Mouse (Mus musculus) megakaryocyte-erythroid progenitor cell, adult 5-6 weeks (primary cell): Measurements from ENCODE around the gene Olfr1287. TPM values are rescaled to one million over a fixed set of nuclear protein-coding genes. Genes with fewer than 3 reads are reported as not detected.

Experiments used
- ATAC-seq: replicated peaks from 2 replicates; pipeline ENCODE4 v1.8.0; 2016; ENCODE audit warnings: mild to moderate bottlenecking, inconsistent platforms; ENCODE audit not compliant: severe bottlenecking, poor library complexity, low FRiP score, low TSS enrichment
- total RNA-seq, 2 experiments: library from RNA; stranded (forward) in 1 of 2; stranded (reverse) in 1 of 2; fragments of 200-1000, 215-1000 nt in 1 of 2; fragments of >200 nt in 1 of 2; fragmentation: Nextera tagmentation in 1 of 2; gene quantifications; 2 replicates each; pipeline ENCODE4 v1.2.3; 2014 to 2017

Gene Olfr1287
- total RNA-seq (2014; fragmentation: Nextera tagmentation) (not detected in 2 replicates), total RNA-seq (2017) (not detected in 2 replicates)

DNA sequence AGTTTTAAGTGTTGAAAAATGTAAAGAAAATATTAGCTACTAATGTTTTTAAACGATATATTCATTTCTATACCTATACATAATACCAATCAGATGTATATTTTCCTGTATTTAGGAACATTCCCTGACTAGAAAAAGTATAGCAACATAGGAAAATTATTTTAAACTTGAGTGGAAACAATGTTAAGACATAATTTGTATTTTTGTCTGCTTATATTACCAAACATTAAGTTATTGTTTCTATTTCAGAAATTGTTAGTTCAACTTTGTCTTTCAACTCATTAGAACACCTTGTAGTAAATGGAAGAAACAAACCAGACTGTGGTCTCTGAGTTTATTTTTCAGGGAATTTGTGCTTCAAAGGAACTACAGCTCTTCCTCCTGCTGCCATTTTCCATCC is at the start of gene Olfr1287:
Gene Olfr1287 (plus strand): TSS at position 301 of the 400 bp plus-strand sequence.
- no peak for ATAC-seq

DNA sequence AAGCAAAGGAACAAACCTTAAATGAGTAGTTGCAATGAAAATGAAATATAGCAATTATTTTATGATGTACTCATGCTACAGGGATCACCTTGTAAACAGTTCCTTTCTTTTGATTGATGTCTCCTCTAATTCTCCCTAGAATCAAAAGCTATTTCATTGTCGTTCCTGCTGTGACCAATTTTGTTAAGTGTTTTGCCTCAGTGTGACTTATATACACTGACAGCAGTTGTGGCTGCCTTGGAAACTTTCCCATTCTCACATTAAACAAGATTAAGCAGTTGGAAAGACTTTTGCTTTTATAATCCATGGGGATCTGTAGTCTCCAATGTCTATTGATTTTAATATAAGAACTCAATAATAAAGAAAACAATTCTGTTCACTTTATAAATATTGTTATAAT is 26.0 kb upstream of the Olfr1287 start, which contains the start of gene Olfr1286:
Gene Olfr1286 (minus strand): TSS at position 185 of the 400 bp plus-strand sequence.
- ATAC-seq: no peak

DNA sequence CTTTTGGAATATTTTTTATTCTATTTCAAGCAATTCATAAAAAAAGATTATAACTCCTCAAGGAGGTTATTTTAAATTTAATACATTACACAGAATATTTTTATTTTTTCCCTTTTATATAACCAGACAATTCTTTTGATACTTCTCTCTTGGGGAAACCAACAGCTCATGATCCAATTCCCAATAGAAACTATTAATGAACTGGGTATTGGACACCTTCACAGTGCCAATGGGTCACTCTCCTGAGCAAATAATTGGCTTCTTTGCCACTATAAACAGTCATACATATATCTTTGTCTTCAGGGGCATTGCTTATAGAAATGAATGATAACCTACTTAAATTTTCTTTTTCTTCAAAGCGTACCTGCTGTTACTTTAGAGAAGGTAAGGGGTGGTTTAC is 24.9 kb downstream of the Olfr1287 start, which contains the start of gene Olfr1288:
Gene Olfr1288 (plus strand): TSS at position 301 of the 400 bp plus-strand sequence.
- no peak for ATAC-seq

DNA sequence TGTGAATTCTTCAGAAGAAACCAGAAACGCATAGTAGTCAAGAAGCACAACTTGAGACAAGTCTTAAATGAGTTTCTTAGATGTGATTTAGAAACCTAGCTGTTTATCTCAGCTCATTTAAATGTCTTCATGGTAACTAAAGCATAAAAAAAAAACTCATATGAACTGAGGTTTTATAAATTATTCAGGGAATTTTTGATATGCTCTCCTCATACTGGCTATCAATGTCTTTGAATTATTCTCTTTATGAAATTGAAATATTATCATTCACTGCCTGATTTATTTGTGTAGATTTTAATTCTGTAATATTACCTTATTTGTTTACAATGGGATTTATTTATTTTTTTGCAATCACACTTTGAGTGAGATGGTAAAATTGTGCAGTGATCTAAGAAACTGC is 31.6 kb downstream of the Olfr1287 start, which contains the start of gene Olfr1289:
Gene Olfr1289 (plus strand): TSS at position 301 of the 400 bp plus-strand sequence.
- no peak for ATAC-seq

DNA sequence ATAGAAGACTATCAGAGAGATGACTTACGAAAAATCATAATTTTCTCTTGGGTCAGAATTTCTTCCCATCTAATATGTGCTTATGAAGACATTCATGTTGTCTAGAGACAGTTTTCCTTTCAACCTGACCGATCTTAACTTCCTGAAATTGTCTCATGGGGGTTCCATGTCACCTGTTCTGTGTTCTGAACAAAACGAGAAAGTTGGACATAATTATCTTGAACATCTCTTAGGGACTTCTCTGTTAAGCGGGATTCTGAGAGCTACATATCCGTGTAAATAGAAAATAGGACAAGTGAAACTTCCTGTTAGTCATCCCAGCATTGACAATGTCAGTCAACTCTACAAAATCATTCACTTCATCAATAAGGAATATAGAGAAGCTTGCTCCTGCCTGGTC is 44.8 kb downstream of the Olfr1287 start, which contains the start of gene Olfr1290:
Gene Olfr1290 (minus strand): TSS at position 101 of the 400 bp plus-strand sequence.
- ATAC-seq: no peak

DNA sequence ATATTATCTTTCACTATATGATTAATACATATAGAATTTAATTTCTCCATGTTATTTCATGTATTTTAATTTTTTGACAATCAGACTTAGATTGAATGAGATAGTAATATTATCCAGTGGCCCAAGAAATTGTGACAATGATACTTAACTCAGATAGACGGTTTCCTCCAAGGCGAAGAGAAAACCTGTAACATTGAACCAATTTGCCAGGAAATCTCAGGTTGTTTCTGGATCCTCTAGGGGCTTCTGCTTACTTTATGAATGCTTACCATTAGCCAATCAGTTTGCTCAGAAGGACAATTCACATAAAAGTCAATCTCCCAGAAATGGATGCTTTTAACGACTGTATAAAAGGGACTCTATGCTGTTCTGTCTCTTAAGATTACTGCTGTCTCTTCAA is 47.9 kb downstream of the Olfr1287 start, which contains the start of gene Olfr1291-ps1:
Gene Olfr1291-ps1 (plus strand): TSS at position 301 of the 400 bp plus-strand sequence.
- ATAC-seq: no peak

Other genes starting within 250 kb of the Olfr1287 start
- gene 4930430A15Rik, start 219.5 kb upstream of the Olfr1287 start, total RNA-seq (2014; fragmentation: Nextera tagmentation): not detected in 2 replicates
- gene 4930430A15Rik, start 219.5 kb upstream of the Olfr1287 start, total RNA-seq (2017): not detected in 2 replicates
- not detected in 2 replicates for gene Olfr1275, start 213.9 kb upstream of the Olfr1287 start, total RNA-seq (2014; fragmentation: Nextera tagmentation)
- not detected in 2 replicates for gene Olfr1275, start 213.9 kb upstream of the Olfr1287 start, total RNA-seq (2017)
- gene Olfr1276, start 194.6 kb upstream of the Olfr1287 start, total RNA-seq (2014; fragmentation: Nextera tagmentation): not detected in 2 replicates
- gene Olfr1276, start 194.6 kb upstream of the Olfr1287 start, total RNA-seq (2017): not detected in 2 replicates
- not detected in 2 replicates for gene Olfr1277, start 175.0 kb upstream of the Olfr1287 start, total RNA-seq (2014; fragmentation: Nextera tagmentation)
- not detected in 2 replicates for gene Olfr1277, start 175.0 kb upstream of the Olfr1287 start, total RNA-seq (2017)
- not detected in 2 replicates for gene Olfr1278, start 159.0 kb upstream of the Olfr1287 start, total RNA-seq (2014; fragmentation: Nextera tagmentation)
- not detected in 2 replicates for gene Olfr1278, start 159.0 kb upstream of the Olfr1287 start, total RNA-seq (2017)
- gene Olfr1279, start 148.5 kb upstream of the Olfr1287 start, total RNA-seq (2014; fragmentation: Nextera tagmentation): not detected in 2 replicates
- gene Olfr1279, start 148.5 kb upstream of the Olfr1287 start, total RNA-seq (2017): not detected in 2 replicates
- gene Olfr1280, start 135.1 kb upstream of the Olfr1287 start, total RNA-seq (2014; fragmentation: Nextera tagmentation): not detected in 2 replicates
- not detected in 2 replicates for gene Olfr1280, start 135.1 kb upstream of the Olfr1287 start, total RNA-seq (2017)
- gene Olfr1281, start 122.6 kb upstream of the Olfr1287 start, total RNA-seq (2014; fragmentation: Nextera tagmentation): not detected in 2 replicates
- not detected in 2 replicates for gene Olfr1281, start 122.6 kb upstream of the Olfr1287 start, total RNA-seq (2017)
- not detected in 2 replicates for gene Olfr1282, start 113.1 kb upstream of the Olfr1287 start, total RNA-seq (2014; fragmentation: Nextera tagmentation)
- gene Olfr1282, start 113.1 kb upstream of the Olfr1287 start, total RNA-seq (2017): not detected in 2 replicates
- gene Olfr1283, start 82.4 kb upstream of the Olfr1287 start, total RNA-seq (2014; fragmentation: Nextera tagmentation): not detected in 2 replicates
- gene Olfr1283, start 82.4 kb upstream of the Olfr1287 start, total RNA-seq (2017): not detected in 2 replicates
- not detected in 2 replicates for gene Olfr1284, start 73.6 kb upstream of the Olfr1287 start, total RNA-seq (2014; fragmentation: Nextera tagmentation)
- not detected in 2 replicates for gene Olfr1284, start 73.6 kb upstream of the Olfr1287 start, total RNA-seq (2017)
- not detected in 2 replicates for gene Olfr1286, start 26.0 kb upstream of the Olfr1287 start, total RNA-seq (2014; fragmentation: Nextera tagmentation)
- not detected in 2 replicates for gene Olfr1286, start 26.0 kb upstream of the Olfr1287 start, total RNA-seq (2017)
- not detected in 2 replicates for gene Olfr1288, start 25.0 kb downstream of the Olfr1287 start, total RNA-seq (2014; fragmentation: Nextera tagmentation)
- not detected in 2 replicates for gene Olfr1288, start 25.0 kb downstream of the Olfr1287 start, total RNA-seq (2017)
- not detected in 2 replicates for gene Olfr1289, start 31.7 kb downstream of the Olfr1287 start, total RNA-seq (2014; fragmentation: Nextera tagmentation)
- not detected in 2 replicates for gene Olfr1289, start 31.7 kb downstream of the Olfr1287 start, total RNA-seq (2017)
- not detected in 2 replicates for gene Olfr1290, start 44.7 kb downstream of the Olfr1287 start, total RNA-seq (2014; fragmentation: Nextera tagmentation)
- gene Olfr1290, start 44.7 kb downstream of the Olfr1287 start, total RNA-seq (2017): not detected in 2 replicates
- gene Olfr1291-ps1, start 48.0 kb downstream of the Olfr1287 start, total RNA-seq (2014; fragmentation: Nextera tagmentation): not detected in 2 replicates
- gene Olfr1291-ps1, start 48.0 kb downstream of the Olfr1287 start, total RNA-seq (2017): not detected in 2 replicates
- gene Olfr1293-ps, start 76.1 kb downstream of the Olfr1287 start, total RNA-seq (2014; fragmentation: Nextera tagmentation): not detected in 2 replicates
- gene Olfr1293-ps, start 76.1 kb downstream of the Olfr1287 start, total RNA-seq (2017): not detected in 2 replicates
- gene Olfr1294, start 91.1 kb downstream of the Olfr1287 start, total RNA-seq (2014; fragmentation: Nextera tagmentation): not detected in 2 replicates
- not detected in 2 replicates for gene Olfr1294, start 91.1 kb downstream of the Olfr1287 start, total RNA-seq (2017)
- not detected in 2 replicates for gene Olfr1295, start 120.5 kb downstream of the Olfr1287 start, total RNA-seq (2014; fragmentation: Nextera tagmentation)
- not detected in 2 replicates for gene Olfr1295, start 120.5 kb downstream of the Olfr1287 start, total RNA-seq (2017)
- gene Olfr1297, start 177.4 kb downstream of the Olfr1287 start, total RNA-seq (2014; fragmentation: Nextera tagmentation): not detected in 2 replicates
- not detected in 2 replicates for gene Olfr1297, start 177.4 kb downstream of the Olfr1287 start, total RNA-seq (2017)
- not detected in 2 replicates for gene Olfr1298, start 200.1 kb downstream of the Olfr1287 start, total RNA-seq (2014; fragmentation: Nextera tagmentation)
- not detected in 2 replicates for gene Olfr1298, start 200.1 kb downstream of the Olfr1287 start, total RNA-seq (2017)
- gene Olfr1299, start 212.3 kb downstream of the Olfr1287 start, total RNA-seq (2014; fragmentation: Nextera tagmentation): not detected in 2 replicates
- gene Olfr1299, start 212.3 kb downstream of the Olfr1287 start, total RNA-seq (2017): not detected in 2 replicates